Mouse (Mus musculus) embryonic fibroblast, embryonic 13.5 days (primary cell): Measurements from ENCODE around the gene Nt5m.

ENCODE experiments used
- CTCF ChIP-seq: IDR thresholded peaks from 2 replicates; pipeline ENCODE4 v1.5.1; 2011; ENCODE audit warnings: mild to moderate bottlenecking, control low read depth, low read length, moderate library complexity, borderline replicate concordance; ENCODE audit not compliant: insufficient read depth
- POLR2A ChIP-seq: IDR thresholded peaks from 2 replicates; pipeline ENCODE4 v1.6.1; 2011; ENCODE audit warnings: low read depth, mild to moderate bottlenecking, control low read depth, low read length, moderate library complexity

GRCm38 (mm10) chr11:59919401-59919800 is 80.2 kb downstream of the Nt5m start:
- TF ChIP-seq POLR2A (no peak), CTCF (no peak)
